Mouse (Mus musculus) spleen, postnatal 36 days (tissue): Measurements from ENCODE around the gene Mov10l1.

Experiments
- DNase-seq, 2 experiments: peaks; one replicate each; pipeline ENCODE4 v3.0.0; 2022; ENCODE audit warnings: low spot score in 2 of 2, mixed read lengths in 1 of 2

The Mov10l1 gene

GRCm38 (mm10) chr15:89075478-89076147 is 92.9 kb downstream of the Mov10l1 start:
- DNase-seq: peak; percentile 81 to 83

DNA sequence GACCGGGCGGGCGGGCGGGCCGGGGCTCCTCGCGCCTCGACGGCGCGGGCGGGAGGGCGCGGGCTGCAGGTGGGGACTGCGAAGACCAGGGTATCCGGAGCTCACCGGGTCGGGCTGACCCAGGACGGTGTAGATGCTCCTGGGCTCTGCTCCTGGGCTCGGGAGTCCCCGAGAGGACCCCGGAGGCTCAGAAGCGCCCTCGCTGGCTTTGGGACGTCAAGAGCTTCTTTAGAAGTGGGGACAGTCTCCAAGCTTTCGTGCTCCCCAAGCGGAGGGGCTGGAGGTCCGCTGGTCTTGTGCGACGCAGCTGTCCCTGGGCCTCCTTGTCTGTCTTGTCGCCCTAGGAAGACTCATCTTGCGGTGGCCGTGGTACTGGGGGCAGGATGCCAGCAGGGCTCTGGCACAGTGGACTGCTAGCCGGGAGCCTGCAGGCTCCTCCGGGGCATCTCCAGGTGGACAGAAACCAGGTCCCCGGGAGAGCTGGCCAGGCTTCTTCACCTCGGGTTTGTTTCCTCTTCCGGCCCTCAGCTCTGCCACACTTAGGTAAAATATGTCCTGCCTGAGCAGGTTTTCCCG is 93.5 kb downstream of the Mov10l1 start:
- DNase-seq: peak in 1 of 2 experiments; percentile 17

DNA sequence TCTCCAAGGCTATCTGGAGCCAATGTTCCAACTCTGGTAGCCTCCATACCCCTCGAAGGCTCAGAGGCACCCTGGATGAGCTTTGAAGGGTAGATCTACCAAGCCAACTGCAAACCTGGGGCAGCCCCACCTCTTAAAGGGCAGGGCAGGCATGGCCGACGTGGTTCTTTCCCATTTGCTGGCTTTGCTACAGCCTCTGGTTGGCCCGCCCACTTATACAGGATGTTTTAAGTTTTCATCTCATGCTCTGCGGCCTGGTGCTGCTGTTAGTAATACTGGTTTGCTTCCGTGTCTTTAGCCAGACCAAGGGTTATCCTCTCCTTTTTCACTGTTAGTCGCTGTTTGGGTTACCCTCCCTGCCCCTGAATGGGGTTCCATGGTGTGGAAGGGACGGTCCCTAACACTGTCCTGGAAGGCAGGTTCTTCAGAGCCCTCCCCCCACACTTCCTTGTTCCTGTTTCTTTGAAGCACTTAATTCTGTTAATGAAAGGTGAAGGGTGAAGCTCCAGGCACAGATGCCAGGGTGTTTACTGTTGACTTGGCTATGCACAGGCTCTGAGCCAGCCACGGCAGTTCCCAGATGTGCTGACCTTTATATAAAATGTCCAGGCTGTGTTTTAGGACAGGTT is 95.6 kb downstream of the Mov10l1 start:
- DNase-seq: peak; percentile 83 to 84

DNA sequence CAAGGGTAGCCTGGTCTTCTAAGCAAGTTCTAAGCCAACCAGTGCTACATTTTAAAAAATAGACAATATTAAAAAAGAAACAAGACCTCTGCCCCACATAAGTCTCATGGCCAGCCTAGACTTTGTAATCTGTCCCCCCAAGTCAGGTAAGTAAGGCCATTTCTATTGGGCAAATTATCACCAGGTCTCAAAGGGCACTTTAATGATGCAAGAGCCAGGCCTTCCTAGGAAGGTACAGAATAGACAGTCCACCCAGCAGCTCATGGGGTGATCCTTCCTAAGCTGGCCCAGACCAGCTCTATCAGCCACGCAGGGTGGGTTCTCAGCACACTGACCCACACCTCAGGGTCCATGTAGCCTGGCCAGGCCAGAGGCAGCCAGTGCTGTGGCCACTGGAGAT is 101.2 kb downstream of the Mov10l1 start:
- no peak for DNase-seq

DNA sequence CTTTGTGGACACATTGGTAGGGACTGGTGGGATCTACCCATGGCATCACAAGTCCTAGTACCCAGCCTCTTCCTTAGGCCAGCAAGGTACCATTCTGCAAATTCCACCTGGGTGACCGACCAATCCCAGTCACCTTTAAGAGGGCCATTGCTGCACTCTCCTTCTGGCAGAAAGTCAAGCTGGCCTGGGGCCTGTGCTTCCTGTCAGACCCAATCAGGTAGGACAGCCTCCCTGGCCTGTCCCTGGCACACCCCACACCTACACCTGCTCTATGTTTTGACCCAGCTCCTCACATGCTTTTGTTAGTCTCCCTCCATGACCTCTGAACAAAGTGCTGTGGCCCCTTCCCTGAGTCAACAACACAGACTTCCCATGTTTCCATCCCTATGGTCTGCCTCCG is 102.1 kb downstream of the Mov10l1 start:
- DNase-seq: no peak

DNA sequence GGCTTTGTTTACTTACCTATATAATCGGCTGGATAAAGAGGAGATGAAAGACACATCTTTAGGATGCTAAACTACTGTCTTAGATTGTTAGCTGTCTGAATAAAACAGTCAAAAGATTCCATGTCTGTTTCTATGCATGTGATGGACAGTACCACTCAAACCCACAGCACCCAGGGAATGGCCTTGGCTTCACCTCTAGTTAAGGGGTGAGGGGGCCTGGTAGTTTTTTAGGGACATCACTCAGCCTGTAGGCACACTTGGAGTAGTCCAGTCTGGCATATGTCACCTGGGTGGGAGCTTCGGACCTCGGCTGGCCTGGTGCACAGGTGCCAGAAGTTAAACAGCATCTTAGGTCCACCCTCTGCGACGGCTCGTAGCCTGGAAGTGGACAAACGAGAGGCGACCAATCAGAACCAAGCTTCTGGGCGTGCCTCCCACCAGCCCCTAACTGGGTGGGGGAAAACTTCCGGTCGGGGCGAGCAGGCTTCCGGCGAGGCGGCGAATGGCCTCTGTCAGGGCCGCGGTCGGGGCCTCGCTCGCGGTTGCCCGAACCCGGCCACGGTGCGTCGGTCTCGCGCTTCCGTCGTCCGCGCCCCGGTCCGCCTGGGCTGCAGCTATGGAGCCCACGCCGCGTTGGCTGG is 106.0 kb downstream of the Mov10l1 start, which contains the start of gene Selenoo:
TSS of gene Selenoo (plus strand) at position 478 of the 641 bp plus-strand sequence.
- DNase-seq: peak; percentile 88 to 89

DNA sequence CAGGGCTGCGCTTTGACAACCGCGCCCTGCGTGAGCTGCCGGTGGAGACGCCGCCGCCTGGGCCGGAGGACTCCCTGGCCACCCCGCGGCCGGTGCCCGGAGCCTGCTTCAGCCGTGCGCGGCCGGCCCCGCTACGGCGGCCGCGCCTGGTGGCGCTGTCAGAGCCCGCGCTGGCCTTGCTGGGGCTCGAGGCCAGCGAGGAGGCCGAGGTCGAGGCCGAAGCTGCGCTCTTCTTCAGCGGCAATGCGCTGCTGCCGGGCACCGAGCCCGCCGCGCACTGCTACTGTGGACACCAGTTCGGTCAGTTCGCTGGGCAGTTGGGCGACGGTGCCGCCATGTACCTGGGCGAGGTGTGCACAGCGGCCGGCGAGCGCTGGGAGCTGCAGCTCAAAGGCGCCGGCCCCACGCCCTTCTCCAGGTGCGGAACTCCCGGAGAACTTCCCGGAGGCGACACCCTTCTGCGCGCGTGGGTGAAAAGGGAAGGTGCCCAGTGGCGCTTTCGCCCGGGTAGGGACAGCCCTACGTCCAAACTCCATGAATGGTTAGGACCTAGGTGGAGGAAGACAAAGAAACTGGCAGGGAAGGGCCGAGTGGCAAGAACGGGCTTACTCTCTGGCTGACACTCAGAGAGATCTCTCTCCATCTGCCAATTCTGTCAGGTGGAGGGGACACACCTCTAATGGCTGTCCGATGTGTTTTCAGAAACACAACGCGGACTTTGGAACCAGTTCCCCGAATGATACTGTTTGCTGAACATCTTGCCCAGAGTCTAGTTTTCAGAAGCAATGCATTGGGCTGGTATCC is 106.7 kb downstream of the Mov10l1 start:
- DNase-seq: no peak

DNA sequence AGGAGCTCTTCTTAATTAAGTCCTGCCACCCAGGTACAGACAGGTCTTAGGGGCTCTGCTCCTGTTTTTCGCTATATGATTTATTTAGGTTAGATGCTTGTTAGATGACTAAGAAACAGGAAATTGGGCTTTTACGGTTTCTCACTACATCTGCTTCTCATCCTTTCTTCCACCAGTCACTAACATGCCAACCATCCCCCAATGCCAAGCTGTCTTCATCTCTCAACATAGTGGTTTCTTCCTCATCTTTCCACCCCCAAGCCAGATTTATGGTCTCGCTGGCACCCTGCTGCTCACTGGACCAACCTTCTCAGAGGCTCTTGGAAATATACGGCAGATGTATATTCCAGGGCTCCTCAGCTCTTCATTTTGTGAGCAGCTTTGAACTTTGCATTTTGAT is 108.0 kb downstream of the Mov10l1 start:
- no peak for DNase-seq

DNA sequence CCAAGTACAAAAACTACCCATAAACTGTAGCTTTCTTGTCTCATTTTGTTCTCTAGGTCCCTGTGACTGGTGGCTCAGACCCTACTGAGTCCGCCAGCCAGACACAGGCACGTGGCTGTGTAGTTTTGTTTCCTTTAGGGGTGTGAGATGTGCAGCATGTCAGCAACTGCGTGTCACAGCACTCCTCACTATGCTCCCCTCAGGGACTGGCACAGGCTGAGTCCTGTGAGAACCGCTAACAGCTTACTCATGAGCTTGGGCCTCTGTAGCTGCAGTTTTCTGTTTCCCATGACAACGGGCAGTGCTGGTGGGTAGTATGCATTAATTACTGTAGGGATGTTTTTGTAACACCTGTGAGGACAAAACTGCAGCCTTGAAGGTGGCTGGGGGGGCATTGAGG is 109.5 kb downstream of the Mov10l1 start:
- no peak for DNase-seq

DNA sequence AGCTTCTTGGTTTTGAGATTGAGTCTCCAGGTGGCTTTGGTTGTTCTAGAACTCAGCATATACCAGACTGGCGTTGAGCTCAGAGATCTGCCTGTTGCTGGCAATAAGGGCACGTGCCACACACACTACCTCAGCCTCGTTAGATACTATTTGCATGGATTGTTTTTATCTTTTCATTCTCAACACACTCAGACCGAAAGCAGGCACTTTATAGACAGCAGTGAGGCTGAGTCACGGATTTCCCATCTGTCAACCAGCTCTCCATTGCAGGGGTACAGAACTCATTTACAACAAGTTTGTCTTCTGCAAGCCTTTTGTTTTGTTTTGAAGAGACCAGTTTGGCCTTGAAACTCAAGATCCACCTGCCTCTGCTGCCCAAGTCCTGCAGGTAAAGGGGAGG is 114.7 kb downstream of the Mov10l1 start:
- DNase-seq: no peak

- DNase-seq: no peak
These were observed 115.9 kb downstream of the Mov10l1 start for GRCm38 (mm10) chr15:89098616-89099015.

GRCm38 (mm10) chr15:89100823-89101222 is 118.1 kb downstream of the Mov10l1 start:
- DNase-seq: no peak

DNA sequence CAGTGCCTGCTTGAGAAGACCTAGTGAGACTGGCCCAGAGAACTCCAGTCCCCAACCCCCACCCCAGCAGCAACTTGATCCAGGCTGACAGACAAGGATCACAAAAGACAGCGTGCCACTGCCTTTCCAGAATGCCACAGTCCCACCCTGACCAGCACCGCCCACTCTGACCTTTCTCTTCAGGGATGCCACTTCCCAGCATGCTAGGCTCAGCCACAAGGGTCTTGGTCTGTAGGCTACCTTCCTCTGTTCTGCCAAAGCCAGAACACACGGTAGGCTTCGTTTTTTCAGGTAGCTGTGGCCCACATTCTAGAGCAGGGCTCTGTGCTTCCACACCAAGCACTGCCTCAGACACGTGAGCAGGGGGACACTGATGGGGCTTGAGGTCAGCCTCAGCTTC is 119.9 kb downstream of the Mov10l1 start:
- DNase-seq: no peak

DNA sequence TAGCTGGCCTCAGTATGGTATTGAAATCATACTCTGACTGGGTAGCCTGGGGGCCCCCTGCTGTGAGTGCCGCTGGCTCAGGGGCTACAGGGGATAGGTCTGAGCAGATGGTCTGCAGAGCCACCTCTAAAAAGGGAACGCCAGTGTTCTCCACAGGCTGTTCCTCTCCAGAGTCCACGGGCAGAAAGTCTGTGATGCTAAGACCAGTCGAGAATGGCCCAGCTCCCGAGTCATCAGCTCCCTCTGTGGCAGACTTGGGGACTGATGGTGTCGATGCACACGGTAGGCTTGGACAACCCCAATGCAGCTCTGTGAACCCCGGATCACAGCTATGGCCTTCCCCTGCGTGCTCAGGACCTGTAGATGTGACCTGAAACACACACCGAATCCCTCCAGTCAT is 121.2 kb downstream of the Mov10l1 start:
- no peak for DNase-seq

DNA sequence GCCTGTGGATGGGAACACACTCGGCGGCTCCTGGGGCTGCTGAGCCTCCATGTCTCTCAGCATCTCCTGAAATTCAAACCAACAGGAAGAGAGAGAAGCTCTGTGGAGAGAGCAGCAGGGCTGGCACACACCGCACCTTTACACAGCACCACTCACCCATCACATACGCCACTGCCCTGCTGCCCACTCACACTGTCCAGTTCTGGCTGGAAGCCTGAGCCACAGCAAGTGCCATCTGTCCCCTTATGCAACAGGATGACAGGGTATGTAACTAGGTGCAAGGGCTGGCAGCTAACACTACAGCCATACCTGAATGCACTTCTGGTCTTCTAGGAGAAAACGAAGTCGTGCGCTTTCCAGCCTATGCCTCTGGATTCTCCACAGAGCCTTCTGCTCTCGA is 121.7 kb downstream of the Mov10l1 start:
- DNase-seq: no peak
